Mouse (Mus musculus) G1E (cell line): ENCODE measurements at regions not wholly inside any gene's neighbourhood (a gene's known extent, or its start where the extent isn't known, plus 50 kb on each side); places are given as distances from the start of the nearest gene placed in this dataset.

ENCODE experiments used
- CTCF ChIP-seq: IDR thresholded peaks from 2 replicates; pipeline ENCODE4 v1.5.1; 2012; ENCODE audit warnings: low read depth, low read length, inconsistent platforms, mixed read lengths
- GATA1 ChIP-seq: IDR thresholded peaks from 2 replicates; pipeline ENCODE4 v1.6.1; 2012; ENCODE audit warnings: borderline replicate concordance, low read length, inconsistent platforms, mixed read lengths

GRCm38 (mm10) chr1:145113171-145113570 is 337.9 kb upstream of the Rgs18 start:
- TF ChIP-seq GATA1, result no peak
- no peak for TF ChIP-seq CTCF
